Mouse (Mus musculus) embryonic facial prominence, embryonic 12.5 days (tissue): Measurements from ENCODE around the gene Usp20. TPM values are rescaled to one million over a fixed set of nuclear protein-coding genes. Genes with fewer than 3 reads are reported as not detected.

Experiments
- ATAC-seq: fragments of 200-750 bp; cut with Nextera tagmentation; 2 replicates; pipeline ENCODE4 v1.8.0; 2017; ENCODE audit not compliant: insufficient number of reproducible peaks, insufficient read depth, low FRiP score, low TSS enrichment
- H3K27ac ChIP-seq: fragments of 300-500 bp; sonication (generic); 2 replicates; pipeline ENCODE4 v1.5.1; 2016; ENCODE audit warnings: mild to moderate bottlenecking
- H3K27me3 ChIP-seq: fragments of 300-500 bp; sonication (generic); 2 replicates; pipeline ENCODE4 v1.6.1; 2016; ENCODE audit warnings: mild to moderate bottlenecking, moderate library complexity
- H3K36me3 ChIP-seq: fragments of 300-500 bp; sonication (generic); 2 replicates; pipeline ENCODE4 v1.6.1; 2016; ENCODE audit warnings: mild to moderate bottlenecking
- H3K4me1 ChIP-seq: fragments of 300-500 bp; sonication (generic); 2 replicates; pipeline ENCODE4 v1.6.1; 2016
- H3K4me2 ChIP-seq: fragments of 300-500 bp; sonication (generic); replicated peaks from 2 replicates; pipeline ENCODE4 v1.6.1; 2016; ENCODE audit warnings: mild to moderate bottlenecking, moderate library complexity
- H3K4me3 ChIP-seq: fragments of 300-500 bp; sonication (generic); 2 replicates; pipeline ENCODE4 v1.5.1; 2016; ENCODE audit warnings: mild to moderate bottlenecking
- H3K9ac ChIP-seq: fragments of 300-500 bp; sonication (generic); 2 replicates; pipeline ENCODE4 v1.6.1; 2016; ENCODE audit warnings: mild to moderate bottlenecking, moderate library complexity
- H3K9me3 ChIP-seq: fragments of 300-500 bp; sonication (generic); 2 replicates; pipeline ENCODE4 v1.6.1; 2016; ENCODE audit warnings: mild to moderate bottlenecking, moderate library complexity
- WGBS: fragments of 180-500 bp; shearing (Covaris S2); methylation state at CpG from one replicate; pipeline ENCODE4 v1.1.7; 2016; 5-methylcytosine and 5-hydroxymethylcytosine counted together
- polyA plus RNA-seq: library from polyadenylated mRNA; unstranded; fragments of >200 nt; fragmentation: Nextera tagmentation; extraction: Ambion mirVana; gene quantifications from 2 replicates; pipeline ENCODE4 v1.2.1, GENCODE M21; 2016

The Usp20 gene
- polyA plus RNA-seq, 1 experiment from 2014 or later: 24.5 TPM

GRCm38 (mm10) chr2:31020202-31020601, 38.1 kb downstream of the Usp20 start:
- no peak overlapping the region for H3K27ac ChIP-seq
- ATAC-seq: no peak
- H3K27me3 ChIP-seq: no peaks in the 10 kb centered on the region
- H3K4me2 ChIP-seq: no peak overlapping the region
- no peak overlapping the region for H3K4me3 ChIP-seq
- no peaks in the 10 kb centered on the region for H3K9me3 ChIP-seq
- no peak overlapping the region for H3K9ac ChIP-seq
- no peaks in the 10 kb centered on the region for H3K4me1 ChIP-seq
- peaks cover 53% of the 10 kb centered on the region for H3K36me3 ChIP-seq
- 93% methylated on average over 2 of the region's 2 CpGs for WGBS

DNA sequence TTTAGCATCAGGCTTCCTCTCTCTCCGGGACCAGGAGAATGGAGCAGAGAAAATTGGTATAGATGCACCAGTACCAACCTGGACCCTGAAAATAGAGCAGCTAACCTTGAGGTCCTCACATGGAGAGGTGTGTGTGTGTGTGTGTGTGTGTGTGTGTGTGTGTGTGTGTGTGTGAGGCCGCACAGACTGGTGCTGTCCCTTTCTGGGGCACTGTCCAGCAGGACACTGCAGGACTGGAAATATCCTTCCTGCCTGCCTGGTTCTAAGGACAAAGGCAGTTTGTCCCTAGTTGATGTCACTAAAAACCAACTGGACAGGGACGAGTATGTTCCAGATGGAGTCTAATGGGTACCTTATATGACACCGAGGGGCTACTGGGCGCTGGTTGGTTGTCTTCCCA, 41.9 kb downstream of the Usp20 start:
- H3K27me3 ChIP-seq: no peaks in the 10 kb centered on the region
- H3K4me2 ChIP-seq: no peak overlapping the region
- H3K9ac ChIP-seq: no peak overlapping the region
- H3K36me3 ChIP-seq: peaks cover 37% of the 10 kb centered on the region
- no peaks in the 10 kb centered on the region for H3K4me1 ChIP-seq
- H3K9me3 ChIP-seq: no peaks in the 10 kb centered on the region
- H3K27ac ChIP-seq: no peak overlapping the region
- H3K4me3 ChIP-seq: no peak overlapping the region
- ATAC-seq: no peak
- 68% methylated on average over 5 of the region's 5 CpGs for WGBS

GRCm38 (mm10) chr2:31024618-31025370, 42.7 kb downstream of the Usp20 start:
- no peaks in the 10 kb centered on the region for H3K9me3 ChIP-seq
- no peak overlapping the region for H3K9ac ChIP-seq
- WGBS: 26% methylated on average over 5 of the region's 5 CpGs
- H3K27ac ChIP-seq: no peak overlapping the region
- ATAC-seq: no peak
- H3K4me2 ChIP-seq: no peak overlapping the region
- H3K36me3 ChIP-seq: peaks cover 36% of the 10 kb centered on the region
- no peaks in the 10 kb centered on the region for H3K4me1 ChIP-seq
- no peaks in the 10 kb centered on the region for H3K27me3 ChIP-seq
- H3K4me3 ChIP-seq: no peak overlapping the region

DNA sequence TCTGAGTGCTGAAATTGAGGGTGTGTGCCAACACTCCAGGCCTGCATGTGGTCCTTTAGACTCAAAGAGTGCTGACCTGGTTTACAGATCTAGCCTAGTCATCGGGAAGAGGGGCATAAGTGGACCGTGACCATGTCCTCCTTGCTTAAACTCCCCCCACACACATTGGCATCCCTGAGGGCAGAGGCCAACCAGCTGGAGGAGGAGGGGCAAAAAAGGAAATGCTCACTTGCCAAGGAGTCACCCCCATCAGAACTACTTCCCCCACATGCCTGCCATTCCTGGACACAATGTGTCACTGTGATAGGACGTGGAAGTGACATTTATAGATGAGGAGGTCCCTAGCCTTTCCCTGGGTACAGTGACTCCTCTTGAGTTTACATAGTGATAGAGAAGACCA, 43.4 kb downstream of the Usp20 start:
- no peak for ATAC-seq
- H3K4me3 ChIP-seq: no peak overlapping the region
- no peaks in the 10 kb centered on the region for H3K4me1 ChIP-seq
- no peak overlapping the region for H3K27ac ChIP-seq
- no peaks in the 10 kb centered on the region for H3K9me3 ChIP-seq
- peaks cover 35% of the 10 kb centered on the region for H3K36me3 ChIP-seq
- no peak overlapping the region for H3K4me2 ChIP-seq
- H3K9ac ChIP-seq: no peak overlapping the region
- WGBS: 60% methylated on average over 3 of the region's 3 CpGs
- H3K27me3 ChIP-seq: no peaks in the 10 kb centered on the region

- H3K9me3 ChIP-seq: no peaks in the 10 kb centered on the region
- H3K9ac ChIP-seq: no peak overlapping the region
- H3K4me3 ChIP-seq: no peak overlapping the region
- no peak for ATAC-seq
- H3K27ac ChIP-seq: no peak overlapping the region
- 65% methylated on average over 8 of the region's 8 CpGs for WGBS
- H3K27me3 ChIP-seq: no peaks in the 10 kb centered on the region
- no peaks in the 10 kb centered on the region for H3K4me1 ChIP-seq
- no peak overlapping the region for H3K4me2 ChIP-seq
- H3K36me3 ChIP-seq: peaks cover 28% of the 10 kb centered on the region
Measured at GRCm38 (mm10) chr2:31026642-31027041, 44.6 kb downstream of the Usp20 start.

DNA sequence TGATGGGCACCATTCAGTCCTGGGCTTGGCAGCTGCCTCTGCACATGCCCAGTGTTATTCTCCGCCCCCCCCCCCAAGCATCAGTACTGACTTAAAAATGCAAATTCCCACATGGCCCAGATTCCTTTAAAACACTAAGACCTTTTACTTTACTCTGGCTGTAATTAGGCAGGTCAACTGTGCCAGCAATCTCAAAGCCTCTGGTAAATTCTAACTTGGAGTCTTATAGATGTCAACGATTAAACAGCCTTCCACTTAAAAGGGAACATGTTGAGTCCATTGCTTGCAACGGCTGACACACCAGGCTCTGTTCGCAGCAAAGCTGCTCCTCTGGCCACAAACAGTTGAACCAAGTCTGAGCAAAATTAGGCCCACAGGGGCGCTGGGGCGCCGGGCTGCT, 49.9 kb downstream of the Usp20 start:
- 88% methylated on average over 7 of the region's 7 CpGs for WGBS

GRCm38 (mm10) chr2:31036811-31037210, 54.7 kb downstream of the Usp20 start:
- Histone ChIP-seq H3K27ac (no peak overlapping the region), H3K4me3 (no peak overlapping the region), H3K27me3 (no peaks in the 10 kb centered on the region), H3K4me2 (no peak overlapping the region), H3K9ac (no peak overlapping the region), H3K36me3 (peaks cover 64% of the 10 kb centered on the region), H3K9me3 (0 out of 2 replicates have a peak, but pooled peaks cover 5% of the 10 kb centered on the region), H3K4me1 (no peaks in the 10 kb centered on the region)
- WGBS: 92% methylated on average over 6 of the region's 6 CpGs
- ATAC-seq: no peak

More for the DNA sequence above, 49.9 kb downstream of the Usp20 start:
- Histone ChIP-seq H3K27me3 (no peaks in the 10 kb centered on the region), H3K4me3 (no peak overlapping the region), H3K4me1 (no peaks in the 10 kb centered on the region), H3K36me3 (peaks cover 66% of the 10 kb centered on the region), H3K9me3 (no peaks in the 10 kb centered on the region), H3K27ac (no peak overlapping the region), H3K4me2 (no peak overlapping the region), H3K9ac (no peak overlapping the region)
- ATAC-seq: no peak

GRCm38 (mm10) chr2:31040043-31040442, 58.0 kb downstream of the Usp20 start:
- H3K4me1 ChIP-seq: no peaks in the 10 kb centered on the region
- no peaks in the 10 kb centered on the region for H3K27me3 ChIP-seq
- H3K4me3 ChIP-seq: no peak overlapping the region
- no peak overlapping the region for H3K4me2 ChIP-seq
- H3K36me3 ChIP-seq: peaks cover 41% of the 10 kb centered on the region
- no peak for ATAC-seq
- H3K27ac ChIP-seq: no peak overlapping the region
- 0 out of 2 replicates have a peak, but pooled peaks cover 5% of the 10 kb centered on the region for H3K9me3 ChIP-seq
- WGBS: 95% methylated on average over 3 of the region's 3 CpGs
- H3K9ac ChIP-seq: no peak overlapping the region

DNA sequence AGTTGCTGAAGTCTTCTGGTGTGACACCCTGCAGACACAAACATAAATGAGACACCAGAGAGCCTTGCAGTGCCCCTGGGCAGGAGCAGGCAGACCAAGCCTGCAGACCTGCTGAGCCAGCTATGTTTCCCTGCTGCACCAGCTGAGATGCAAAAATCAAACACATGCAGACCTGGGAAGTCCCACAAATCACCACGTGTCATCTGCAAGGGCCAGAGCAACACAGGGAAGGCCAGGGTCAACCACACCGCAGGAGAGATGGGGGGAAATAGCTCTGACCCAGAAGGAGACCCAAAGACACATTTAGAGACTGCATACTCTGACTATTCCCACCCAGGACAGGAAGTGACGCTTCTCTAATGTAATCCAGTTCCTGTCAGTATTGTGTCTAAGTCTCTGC, 58.4 kb downstream of the Usp20 start:
- H3K4me2 ChIP-seq: no peak overlapping the region
- no peaks in the 10 kb centered on the region for H3K27me3 ChIP-seq
- 82% methylated on average over 3 of the region's 3 CpGs for WGBS
- peaks cover 36% of the 10 kb centered on the region for H3K36me3 ChIP-seq
- no peak overlapping the region for H3K27ac ChIP-seq
- H3K9ac ChIP-seq: no peak overlapping the region
- H3K4me3 ChIP-seq: no peak overlapping the region
- ATAC-seq: no peak
- no peaks in the 10 kb centered on the region for H3K4me1 ChIP-seq
- H3K9me3 ChIP-seq: 0 out of 2 replicates have a peak, but pooled peaks cover 5% of the 10 kb centered on the region

GRCm38 (mm10) chr2:31041386-31041785, 59.3 kb downstream of the Usp20 start:
- Histone ChIP-seq H3K27me3 (no peaks in the 10 kb centered on the region), H3K27ac (no peak overlapping the region), H3K9ac (no peak overlapping the region), H3K4me3 (no peak overlapping the region), H3K36me3 (peaks cover 34% of the 10 kb centered on the region), H3K4me1 (no peaks in the 10 kb centered on the region), H3K9me3 (0 out of 2 replicates have a peak, but pooled peaks cover 5% of the 10 kb centered on the region), H3K4me2 (no peak overlapping the region)
- ATAC-seq: no peak
- 85% methylated on average over 6 of the region's 6 CpGs for WGBS

GRCm38 (mm10) chr2:31042881-31043280, 60.8 kb downstream of the Usp20 start:
- Histone ChIP-seq H3K4me2 (no peak overlapping the region), H3K27me3 (no peaks in the 10 kb centered on the region), H3K4me3 (no peak overlapping the region), H3K27ac (no peak overlapping the region), H3K9me3 (0 out of 2 replicates have a peak, but pooled peaks cover 5% of the 10 kb centered on the region), H3K9ac (no peak overlapping the region), H3K4me1 (no peaks in the 10 kb centered on the region), H3K36me3 (peaks cover 26% of the 10 kb centered on the region)
- no peak for ATAC-seq
- 91% methylated on average over 6 of the region's 6 CpGs for WGBS

GRCm38 (mm10) chr2:31043856-31044255, 61.8 kb downstream of the Usp20 start:
- no peaks in the 10 kb centered on the region for H3K4me1 ChIP-seq
- H3K27me3 ChIP-seq: no peaks in the 10 kb centered on the region
- H3K27ac ChIP-seq: no peak overlapping the region
- H3K36me3 ChIP-seq: peaks cover 23% of the 10 kb centered on the region
- no peak overlapping the region for H3K4me3 ChIP-seq
- no peak overlapping the region for H3K4me2 ChIP-seq
- ATAC-seq: no peak
- no peak overlapping the region for H3K9ac ChIP-seq
- 92% methylated on average over 1 of the region's 1 CpGs for WGBS
- 0 out of 2 replicates have a peak, but pooled peaks cover 5% of the 10 kb centered on the region for H3K9me3 ChIP-seq
